Mouse (Mus musculus) layer of hippocampus, adult 6 months (tissue): Measurements from ENCODE around the gene Gm11563. TPM values are rescaled to one million over a fixed set of nuclear protein-coding genes. Genes with fewer than 3 reads are reported as not detected.

Experiments used
- long read RNA-seq, 2 experiments: library from polyadenylated mRNA; unstranded; transcript quantifications; one replicate each; pipeline ENCODE4 v2.0.0; 2019 to 2020
- polyA plus RNA-seq: library from polyadenylated mRNA; unstranded; fragments of <200 nt; fragmentation: Nextera tagmentation; gene quantifications from 2 replicates; pipeline ENCODE4 v1.2.3, GENCODE M21; 2021

Gene Gm11563
- polyA plus RNA-seq = not detected in 2 replicates
- long read RNA-seq, experiment 1 = 0 reads
- long read RNA-seq, experiment 2 = 0 reads

GRCm38 (mm10) chr11:99658467-99659010 is at the start of gene Gm11563:
TSS of gene Gm11563 (minus strand) at chr11:99658960.

DNA sequence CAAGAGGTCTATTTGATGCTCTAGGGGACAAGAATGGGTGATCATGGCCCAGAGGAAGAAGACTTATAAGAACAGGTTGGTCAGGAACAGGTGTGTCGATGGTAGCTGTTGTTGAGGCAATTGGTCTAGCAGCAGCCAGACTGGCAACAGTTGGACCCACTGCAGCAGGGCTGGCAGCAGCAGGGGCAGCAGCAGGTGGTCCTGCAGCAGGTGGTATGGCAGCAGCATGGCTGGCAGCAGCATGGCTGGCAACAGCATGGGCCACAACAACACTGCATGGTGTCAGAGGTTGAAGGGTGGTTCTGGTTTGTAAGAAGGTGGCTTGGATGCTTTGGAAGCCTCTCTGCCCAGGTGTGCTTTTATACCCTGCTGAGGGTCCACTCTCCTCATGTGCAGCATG is 31.7 kb upstream of the Gm11563 start, which contains the start of gene Gm14190:
Gene Gm14190 (minus strand): TSS at position 278 of the 400 bp plus-strand sequence.

GRCm38 (mm10) chr11:99665860-99666259 is 7.1 kb upstream of the Gm11563 start, which contains the start of gene Krtap4-6:
TSS of gene Krtap4-6 (minus strand) at chr11:99665960.

GRCm38 (mm10) chr11:99650136-99650535 is 8.6 kb downstream of the Gm11563 start, which contains the start of gene Gm11555:
TSS of gene Gm11555 (minus strand) at chr11:99650236.

GRCm38 (mm10) chr11:99643635-99644139 is 15.1 kb downstream of the Gm11563 start, which contains the start of gene Krtap4-7:
TSS of gene Krtap4-7 (minus strand) at chr11:99644089.

DNA sequence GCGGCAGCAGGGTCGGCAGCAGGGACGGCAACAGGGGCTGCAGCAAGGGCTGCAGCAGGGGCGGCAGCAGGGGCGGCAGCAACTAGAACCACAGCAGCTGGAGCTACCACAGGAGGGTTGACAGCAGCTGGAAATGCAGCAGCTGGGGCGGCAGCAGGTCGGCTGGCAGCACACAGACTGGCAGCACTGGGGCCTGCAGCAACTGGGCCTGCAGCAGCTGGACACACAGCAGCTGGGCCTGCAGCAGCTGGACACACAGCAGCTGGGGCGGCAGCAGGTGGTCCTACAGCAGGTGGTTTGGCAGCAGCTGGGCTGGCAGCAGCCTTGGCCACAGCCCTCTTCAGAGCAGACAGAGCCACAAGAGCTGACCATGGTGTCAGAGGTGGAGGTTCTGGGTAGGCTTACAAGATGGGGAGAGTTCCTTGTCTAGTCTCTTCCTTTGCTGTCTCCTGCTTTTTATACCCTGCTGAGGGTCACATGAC is 24.1 kb downstream of the Gm11563 start, which contains the start of gene Krtap4-2:
Gene Krtap4-2 (minus strand): TSS at position 432 of the 482 bp plus-strand sequence.

DNA sequence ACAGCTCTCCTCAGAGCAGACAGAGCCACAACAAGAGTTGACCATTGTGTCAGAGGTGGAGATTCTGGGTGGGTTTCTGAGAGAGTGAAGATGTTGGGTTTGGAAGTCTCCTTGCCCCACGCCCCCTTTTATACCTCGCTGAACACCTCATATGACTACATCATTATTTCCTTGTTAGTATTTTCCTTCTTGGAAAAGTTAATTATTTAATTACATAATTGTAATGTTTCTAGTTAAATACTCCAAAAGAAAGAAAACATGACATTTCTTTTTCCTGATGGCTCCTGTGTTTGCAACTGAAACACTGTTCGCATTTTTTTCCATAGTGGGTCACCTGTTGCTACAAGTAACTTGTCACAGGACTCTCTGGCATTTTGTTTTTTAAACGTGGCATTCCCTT is 30.6 kb downstream of the Gm11563 start, which contains the start of gene Krtap4-1:
Gene Krtap4-1 (minus strand): TSS at position 101 of the 400 bp plus-strand sequence.

DNA sequence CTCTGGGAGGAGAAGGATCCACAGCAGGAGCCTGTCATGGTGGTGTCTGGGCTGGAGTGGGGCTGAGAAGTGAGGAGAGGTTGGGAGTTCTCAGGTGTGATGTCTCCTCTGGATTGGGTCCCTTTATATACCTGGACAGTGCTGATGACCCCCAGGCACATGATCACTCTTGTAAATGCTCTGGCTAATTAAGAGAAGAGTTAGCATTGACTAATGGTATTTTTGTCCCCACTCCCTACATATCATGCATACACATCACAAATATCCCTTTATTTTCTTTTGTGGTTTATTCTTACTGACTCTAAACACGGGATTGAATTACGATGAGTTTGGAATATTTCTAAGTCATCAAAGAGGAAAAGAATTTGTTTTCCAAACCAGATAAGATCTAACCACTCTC is 38.4 kb downstream of the Gm11563 start, which contains the start of gene Gm11562:
Gene Gm11562 (minus strand): TSS at position 101 of the 400 bp plus-strand sequence.

GRCm38 (mm10) chr11:99614796-99615363 is 43.9 kb downstream of the Gm11563 start, which contains the start of gene Krtap2-4:
TSS of gene Krtap2-4 (minus strand) at chr11:99614846.

DNA sequence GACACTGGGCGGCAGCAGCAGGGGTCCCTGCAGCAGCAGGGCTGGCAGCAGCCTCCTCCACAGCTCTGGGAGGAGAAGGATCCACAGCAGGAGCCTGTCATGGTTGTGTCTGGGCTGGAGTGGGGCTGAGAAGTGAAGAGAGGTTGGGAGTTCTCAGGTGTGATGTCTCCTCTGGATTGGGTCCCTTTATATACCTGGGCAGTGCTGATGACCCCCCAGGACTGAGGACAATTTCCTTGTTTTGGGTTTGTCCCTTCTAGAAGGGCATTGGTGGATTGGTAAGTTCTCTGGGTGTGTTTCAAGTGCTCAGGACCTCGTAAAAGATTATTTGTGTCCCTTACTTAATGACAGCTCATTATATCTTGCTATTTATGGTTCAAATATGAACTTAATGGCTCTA is 48.7 kb downstream of the Gm11563 start, which contains the start of gene Gm11937:
Gene Gm11937 (minus strand): TSS at position 101 of the 400 bp plus-strand sequence.

Other genes starting within 250 kb of the Gm11563 start
- 5.2 and 6.6 TPM in 2 replicates for gene Krt12, start 236.7 kb downstream of the Gm11563 start, polyA plus RNA-seq
- not detected in 2 replicates for gene Krt20, start 220.8 kb downstream of the Gm11563 start, polyA plus RNA-seq
- 0.97 TPM in 1 of 2 replicates, not detected in the other for gene Krt23, start 165.8 kb downstream of the Gm11563 start, polyA plus RNA-seq
- gene Krt39, start 137.6 kb downstream of the Gm11563 start, polyA plus RNA-seq = not detected in 2 replicates
- gene Krt40, start 115.8 kb downstream of the Gm11563 start, polyA plus RNA-seq = not detected in 2 replicates
- gene Krtap3-3, start 108.1 kb downstream of the Gm11563 start, polyA plus RNA-seq = not detected in 2 replicates
- gene Krtap3-2, start 102.1 kb downstream of the Gm11563 start, polyA plus RNA-seq = not detected in 2 replicates
- not detected in 2 replicates for gene Gm11939, start 99.5 kb downstream of the Gm11563 start, polyA plus RNA-seq
- gene Krtap3-1, start 92.3 kb downstream of the Gm11563 start, polyA plus RNA-seq = not detected in 2 replicates
- not detected in 2 replicates for gene Krtap1-5, start 77.9 kb downstream of the Gm11563 start, polyA plus RNA-seq
- not detected in 2 replicates for gene Krtap1-4, start 75.3 kb downstream of the Gm11563 start, polyA plus RNA-seq
- gene Krtap1-3, start 67.6 kb downstream of the Gm11563 start, polyA plus RNA-seq = not detected in 2 replicates
- gene Krtap9-3, start 60.9 kb downstream of the Gm11563 start, polyA plus RNA-seq = not detected in 2 replicates
- gene Gm11938, start 55.7 kb downstream of the Gm11563 start, polyA plus RNA-seq = not detected in 2 replicates
- not detected in 2 replicates for gene Gm11937, start 48.8 kb downstream of the Gm11563 start, polyA plus RNA-seq
- gene Krtap2-4, start 44.1 kb downstream of the Gm11563 start, polyA plus RNA-seq = not detected in 2 replicates
- gene Gm11562, start 38.5 kb downstream of the Gm11563 start, polyA plus RNA-seq = not detected in 2 replicates
- not detected in 2 replicates for gene Krtap4-1, start 30.7 kb downstream of the Gm11563 start, polyA plus RNA-seq
- not detected in 2 replicates for gene Krtap4-2, start 23.9 kb downstream of the Gm11563 start, polyA plus RNA-seq
- gene Krtap4-7, start 14.9 kb downstream of the Gm11563 start, polyA plus RNA-seq = not detected in 2 replicates
- gene Gm11555, start 8.7 kb downstream of the Gm11563 start, polyA plus RNA-seq = not detected in 2 replicates
- gene Krtap4-6, start 7.0 kb upstream of the Gm11563 start, polyA plus RNA-seq = not detected in 2 replicates
- not detected in 2 replicates for gene Gm14190, start 31.8 kb upstream of the Gm11563 start, polyA plus RNA-seq
- gene Gm14180, start 75.3 kb upstream of the Gm11563 start, polyA plus RNA-seq = not detected in 2 replicates
- not detected in 2 replicates for gene Gm11595, start 114.0 kb upstream of the Gm11563 start, polyA plus RNA-seq
- gene Krtap4-8, start 121.7 kb upstream of the Gm11563 start, polyA plus RNA-seq = not detected in 2 replicates
- not detected in 2 replicates for gene Krtap4-9, start 126.2 kb upstream of the Gm11563 start, polyA plus RNA-seq
- not detected in 2 replicates for gene Gm11596, start 134.5 kb upstream of the Gm11563 start, polyA plus RNA-seq
- not detected in 2 replicates for gene Gm11569, start 140.0 kb upstream of the Gm11563 start, polyA plus RNA-seq
- gene Gm11554, start 145.5 kb upstream of the Gm11563 start, polyA plus RNA-seq = not detected in 2 replicates
- gene Krtap4-13, start 150.9 kb upstream of the Gm11563 start, polyA plus RNA-seq = not detected in 2 replicates
- not detected in 2 replicates for gene Gm11564, start 156.7 kb upstream of the Gm11563 start, polyA plus RNA-seq
- not detected in 2 replicates for gene 2300003K06Rik, start 179.1 kb upstream of the Gm11563 start, polyA plus RNA-seq
- not detected in 2 replicates for gene Krtap4-16, start 192.6 kb upstream of the Gm11563 start, polyA plus RNA-seq
- gene Gm11568, start 199.0 kb upstream of the Gm11563 start, polyA plus RNA-seq = not detected in 2 replicates
- gene Gm11559, start 205.5 kb upstream of the Gm11563 start, polyA plus RNA-seq = not detected in 2 replicates
- gene Krtap9-1, start 214.4 kb upstream of the Gm11563 start, polyA plus RNA-seq = not detected in 2 replicates
- not detected in 2 replicates for gene Gm11567, start 220.2 kb upstream of the Gm11563 start, polyA plus RNA-seq
- not detected in 2 replicates for gene Krtap31-1, start 249.0 kb upstream of the Gm11563 start, polyA plus RNA-seq